Mouse (Mus musculus): ENCODE measurements around the gene Hbp1. TPM values are rescaled to one million over a fixed set of nuclear protein-coding genes. Genes with fewer than 3 reads are reported as not detected.

The Hbp1 gene
- polyA plus RNA-seq, 1 experiment: 38.4 TPM

DNA sequence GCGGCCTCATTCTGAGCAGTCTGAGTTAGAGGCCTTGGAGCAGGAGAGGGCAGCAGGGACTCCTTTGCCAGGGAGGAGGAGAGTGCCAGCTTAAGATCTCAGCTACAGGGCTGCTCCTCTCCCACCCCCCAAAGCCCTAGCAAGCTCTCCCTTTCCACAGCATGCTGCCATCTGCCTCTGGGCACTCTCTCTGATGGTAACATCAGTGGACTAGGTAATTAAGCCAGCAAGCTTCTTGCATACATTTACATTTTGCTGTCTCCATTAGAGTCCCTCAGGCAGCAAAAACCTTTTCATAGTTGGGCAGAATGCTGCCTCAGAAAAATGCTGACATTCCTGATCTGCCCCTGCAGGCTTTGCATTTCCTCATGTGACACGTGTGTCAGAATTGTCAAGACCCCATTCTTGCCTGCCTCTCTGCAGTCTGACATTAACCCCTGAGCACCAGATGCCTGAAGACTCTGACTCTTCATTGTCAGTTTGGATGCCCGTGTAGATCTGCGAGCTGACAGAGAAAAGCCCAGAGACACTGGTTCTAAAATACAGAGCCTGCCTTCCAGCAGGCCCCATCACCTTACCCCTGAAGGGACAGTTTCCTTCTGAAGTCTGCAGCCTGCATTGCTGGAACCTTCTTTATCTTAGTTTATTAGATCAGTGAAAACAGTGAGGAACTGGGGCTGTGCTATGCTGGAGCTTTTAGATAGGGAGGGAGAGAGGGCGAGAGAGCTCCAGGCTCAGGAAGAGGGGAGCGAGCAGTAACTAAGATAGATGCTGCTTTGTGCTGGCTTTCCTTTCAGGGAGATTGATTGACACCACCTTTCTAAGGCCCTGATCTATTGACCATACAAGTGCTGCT, 44.4 kb downstream of the Hbp1 start:
- H3K27me3 ChIP-seq (ENCODE audit: control insufficient read depth, insufficient read depth, low read length): no peaks in the 10 kb centered on the region
- no peak overlapping the region for H3K27ac ChIP-seq (ENCODE audit: insufficient read depth, low read length)
- 93% methylated on average over 6 of the region's 6 CpGs for WGBS

DNA sequence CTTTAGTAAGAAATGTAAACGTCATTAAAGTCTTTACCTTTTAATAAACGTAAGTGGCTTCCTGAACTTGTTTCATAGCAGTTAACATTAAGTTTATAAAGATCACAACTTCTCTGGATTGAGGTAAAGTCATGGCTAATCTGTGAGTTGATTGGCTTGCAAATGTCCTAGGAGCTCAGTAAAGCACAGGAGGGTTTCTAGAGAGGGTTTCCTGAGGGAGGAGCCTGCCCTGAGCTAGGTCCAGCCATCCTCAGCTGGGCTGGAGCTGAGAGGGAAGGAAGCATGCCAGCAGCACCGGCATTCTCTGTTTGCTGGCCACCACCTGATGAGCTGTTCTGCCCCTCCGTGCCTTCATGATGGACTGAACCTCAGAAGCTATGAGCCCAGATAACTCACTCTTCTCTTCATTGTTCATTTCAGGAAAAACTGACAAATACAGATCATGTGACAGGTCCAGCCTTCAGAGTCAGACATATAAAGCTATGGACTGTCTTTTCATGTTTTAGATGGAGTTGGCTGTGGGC, 49.9 kb downstream of the Hbp1 start:
- no peaks in the 10 kb centered on the region for H3K27me3 ChIP-seq (ENCODE audit: control insufficient read depth, insufficient read depth, low read length)
- WGBS: 93% methylated on average over 4 of the region's 4 CpGs
- DNase-seq (ENCODE audit: low read depth in 1 of 2, low spot score in 2 of 2): no peak
- H3K36me3 ChIP-seq (ENCODE audit: control insufficient read depth, insufficient read depth, low read length): peaks cover 5% of the 10 kb centered on the region
- TF ChIP-seq CTCF (IDR thresholded peaks at IDR 0.05; ENCODE audit: extremely low read depth, insufficient read depth, insufficient read length, insufficient replicate concordance) (no peak), POLR2A (IDR thresholded peaks at IDR 0.05; ENCODE audit: low read depth, low read length) (no peak)
- H3K4me3 ChIP-seq (ENCODE audit: extremely low read depth, insufficient read depth, insufficient read length): no peak overlapping the region
- no peaks in the 10 kb centered on the region for H3K4me1 ChIP-seq (ENCODE audit: control insufficient read depth, insufficient read depth, insufficient read length)
- no peak overlapping the region for H3K27ac ChIP-seq (ENCODE audit: insufficient read depth, low read length)

More for the DNA sequence above, 44.4 kb downstream of the Hbp1 start:
- peaks cover 5% of the 10 kb centered on the region; the same call in 1 of the 2 replicates for H3K36me3 ChIP-seq (ENCODE audit: control insufficient read depth, insufficient read depth, low read length)
- H3K4me3 ChIP-seq (ENCODE audit: extremely low read depth, insufficient read depth, insufficient read length): no peak overlapping the region
- no peaks in the 10 kb centered on the region for H3K4me1 ChIP-seq (ENCODE audit: control insufficient read depth, insufficient read depth, insufficient read length)
- no peak for DNase-seq (ENCODE audit: low read depth in 1 of 2, low spot score in 2 of 2)
- no peak for TF ChIP-seq POLR2A (IDR thresholded peaks at IDR 0.05; ENCODE audit: low read depth, low read length)
- no peak for TF ChIP-seq CTCF (IDR thresholded peaks at IDR 0.05; ENCODE audit: extremely low read depth, insufficient read depth, insufficient read length, insufficient replicate concordance)

DNA sequence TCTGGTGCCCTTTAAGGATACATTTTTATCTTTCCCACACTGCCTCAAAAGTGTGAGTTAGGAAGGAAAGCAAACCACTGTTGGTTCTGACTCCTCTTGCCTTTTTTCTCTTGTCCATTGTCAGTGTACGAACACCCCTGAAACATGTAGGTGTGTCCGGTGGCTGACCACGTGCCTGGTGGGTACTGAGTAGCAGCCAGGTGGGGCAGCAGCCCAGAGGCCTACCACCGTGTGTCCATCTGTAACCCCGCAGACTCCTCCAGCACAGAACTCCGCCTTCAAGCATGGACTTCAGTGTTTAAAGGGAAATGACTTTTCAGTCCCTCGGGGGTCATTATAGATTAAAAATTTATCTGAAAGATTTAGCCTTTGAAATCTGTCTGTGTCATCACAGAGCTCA, 52.9 kb downstream of the Hbp1 start:
- H3K4me1 ChIP-seq (ENCODE audit: control insufficient read depth, insufficient read depth, insufficient read length): no peaks in the 10 kb centered on the region
- 89% methylated on average over 7 of the region's 7 CpGs for WGBS
- H3K4me3 ChIP-seq (ENCODE audit: extremely low read depth, insufficient read depth, insufficient read length): no peak overlapping the region
- H3K27me3 ChIP-seq (ENCODE audit: control insufficient read depth, insufficient read depth, low read length): no peaks in the 10 kb centered on the region
- no peak for DNase-seq (ENCODE audit: low read depth in 1 of 2, low spot score in 2 of 2)
- TF ChIP-seq POLR2A (IDR thresholded peaks at IDR 0.05; ENCODE audit: low read depth, low read length) (no peak), CTCF (IDR thresholded peaks at IDR 0.05; ENCODE audit: extremely low read depth, insufficient read depth, insufficient read length, insufficient replicate concordance) (no peak)
- H3K27ac ChIP-seq (ENCODE audit: insufficient read depth, low read length): no peak overlapping the region
- peaks cover 6% of the 10 kb centered on the region for H3K36me3 ChIP-seq (ENCODE audit: control insufficient read depth, insufficient read depth, low read length)

DNA sequence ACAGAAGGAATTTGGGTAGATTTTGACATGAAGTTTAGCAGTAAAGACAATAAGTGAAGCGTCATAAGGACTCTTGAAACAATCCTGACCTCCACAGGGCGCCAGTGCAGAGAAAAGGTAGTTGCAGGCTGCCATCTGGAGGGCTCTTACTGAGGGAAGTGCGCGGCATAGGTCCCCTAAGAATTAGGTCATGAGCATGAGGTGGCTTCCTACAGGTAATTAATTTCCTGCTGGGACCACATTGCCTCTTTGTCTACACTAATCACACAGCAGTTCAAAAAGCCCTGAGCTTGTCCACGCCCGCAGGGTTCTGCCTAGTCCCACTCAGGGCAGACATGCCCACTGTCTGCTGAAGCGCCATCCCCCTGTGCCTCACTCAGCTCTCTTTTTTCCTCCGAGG, 53.3 kb downstream of the Hbp1 start:
- Histone ChIP-seq H3K27me3 (ENCODE audit: control insufficient read depth, insufficient read depth, low read length) (no peaks in the 10 kb centered on the region), H3K36me3 (ENCODE audit: control insufficient read depth, insufficient read depth, low read length) (peaks cover 6% of the 10 kb centered on the region), H3K4me1 (ENCODE audit: control insufficient read depth, insufficient read depth, insufficient read length) (no peaks in the 10 kb centered on the region), H3K27ac (ENCODE audit: insufficient read depth, low read length) (no peak overlapping the region), H3K4me3 (ENCODE audit: extremely low read depth, insufficient read depth, insufficient read length) (no peak overlapping the region)
- 92% methylated on average over 8 of the region's 8 CpGs for WGBS
- DNase-seq (ENCODE audit: low read depth in 1 of 2, low spot score in 2 of 2): no peak
- TF ChIP-seq POLR2A (IDR thresholded peaks at IDR 0.05; ENCODE audit: low read depth, low read length) (no peak), CTCF (IDR thresholded peaks at IDR 0.05; ENCODE audit: extremely low read depth, insufficient read depth, insufficient read length, insufficient replicate concordance) (no peak)

DNA sequence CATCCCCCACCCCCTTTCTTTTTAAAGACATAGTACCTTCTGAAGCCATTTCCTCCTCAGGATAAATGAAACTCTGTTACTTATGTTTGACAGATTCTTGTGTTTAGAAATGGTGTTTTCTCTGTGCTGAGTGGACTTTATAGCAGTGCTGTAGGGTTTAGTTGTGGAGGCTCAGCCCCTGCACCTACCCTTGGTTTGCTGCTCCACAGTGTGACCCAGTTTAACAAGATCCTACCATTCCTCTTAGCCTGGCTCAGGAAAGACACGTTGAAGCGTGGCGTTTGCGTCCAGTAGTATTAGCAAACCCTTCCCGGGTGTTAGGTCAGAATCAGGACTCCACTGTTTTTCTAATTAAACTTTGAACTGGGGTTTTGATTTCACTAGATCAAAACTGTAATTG, 54.0 kb downstream of the Hbp1 start:
- no peak for TF ChIP-seq POLR2A (IDR thresholded peaks at IDR 0.05; ENCODE audit: low read depth, low read length)
- no peak for TF ChIP-seq CTCF (IDR thresholded peaks at IDR 0.05; ENCODE audit: extremely low read depth, insufficient read depth, insufficient read length, insufficient replicate concordance)
- DNase-seq (ENCODE audit: low read depth in 1 of 2, low spot score in 2 of 2): no peak
- H3K36me3 ChIP-seq (ENCODE audit: control insufficient read depth, insufficient read depth, low read length): peaks cover 6% of the 10 kb centered on the region
- no peak overlapping the region for H3K27ac ChIP-seq (ENCODE audit: insufficient read depth, low read length)
- 87% methylated on average over 5 of the region's 5 CpGs for WGBS
- H3K4me1 ChIP-seq (ENCODE audit: control insufficient read depth, insufficient read depth, insufficient read length): no peaks in the 10 kb centered on the region
- no peak overlapping the region for H3K4me3 ChIP-seq (ENCODE audit: extremely low read depth, insufficient read depth, insufficient read length)
- no peaks in the 10 kb centered on the region for H3K27me3 ChIP-seq (ENCODE audit: control insufficient read depth, insufficient read depth, low read length)

DNA sequence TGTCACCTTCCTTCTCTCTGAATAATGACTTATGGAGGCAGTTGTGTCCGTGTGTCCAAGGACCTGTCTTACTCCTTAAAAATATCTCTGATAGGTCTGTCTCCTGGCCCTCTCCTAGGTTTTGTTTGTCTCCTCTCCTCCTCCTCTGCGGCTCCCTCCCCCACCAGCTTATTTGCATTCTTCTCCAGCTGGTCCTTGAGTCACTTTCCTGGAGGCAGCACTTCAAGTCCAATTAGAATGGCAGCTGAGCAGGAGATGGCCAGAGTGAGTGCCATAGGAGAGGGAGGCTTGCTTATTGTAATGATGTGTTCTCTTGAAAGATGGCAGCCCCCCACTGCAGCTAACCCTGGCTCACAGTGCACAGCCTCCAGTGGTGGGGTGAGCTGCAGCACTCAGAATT, 54.4 kb downstream of the Hbp1 start:
- Histone ChIP-seq H3K27ac (ENCODE audit: insufficient read depth, low read length) (no peak overlapping the region), H3K4me1 (ENCODE audit: control insufficient read depth, insufficient read depth, insufficient read length) (no peaks in the 10 kb centered on the region), H3K4me3 (ENCODE audit: extremely low read depth, insufficient read depth, insufficient read length) (no peak overlapping the region), H3K36me3 (ENCODE audit: control insufficient read depth, insufficient read depth, low read length) (peaks cover 6% of the 10 kb centered on the region), H3K27me3 (ENCODE audit: control insufficient read depth, insufficient read depth, low read length) (no peaks in the 10 kb centered on the region)
- WGBS: 90% methylated on average over 2 of the region's 2 CpGs
- TF ChIP-seq CTCF (IDR thresholded peaks at IDR 0.05; ENCODE audit: extremely low read depth, insufficient read depth, insufficient read length, insufficient replicate concordance): no peak
- no peak for TF ChIP-seq POLR2A (IDR thresholded peaks at IDR 0.05; ENCODE audit: low read depth, low read length)
- no peak for DNase-seq (ENCODE audit: low read depth in 1 of 2, low spot score in 2 of 2)

All from spleen, adult 2 months (tissue).